Mouse (Mus musculus) c-Kit-positive CD71-negative TER-119-negative erythroid progenitor cells, embryonic 14.5 days (primary cell): Measurements from ENCODE around the gene Rtp4.

ENCODE experiments used
- DNase-seq: peaks from one replicate; pipeline ENCODE4 v3.0.0-alpha.2; 2013; ENCODE audit warnings: low read depth

The Rtp4 gene

GRCm38 (mm10) chr16:23591119-23592105 is 71.3 kb downstream of the Rtp4 start:
- no peak for DNase-seq

- DNase-seq, result no peak
These were observed 72.4 kb downstream of the Rtp4 start for GRCm38 (mm10) chr16:23592501-23592900.

GRCm38 (mm10) chr16:23596696-23597095 is 76.6 kb downstream of the Rtp4 start:
- DNase-seq, result no peak

GRCm38 (mm10) chr16:23597968-23598367 is 77.9 kb downstream of the Rtp4 start:
- no peak for DNase-seq

- no peak for DNase-seq
These were observed 86.1 kb downstream of the Rtp4 start for GRCm38 (mm10) chr16:23606220-23606619.

- DNase-seq, result no peak
These were observed 86.6 kb downstream of the Rtp4 start for GRCm38 (mm10) chr16:23606651-23607050.

- no peak for DNase-seq
These were observed 87.9 kb downstream of the Rtp4 start for GRCm38 (mm10) chr16:23607911-23608410.

- peak; percentile 9 for DNase-seq
These were observed 89.7 kb downstream of the Rtp4 start for GRCm38 (mm10) chr16:23609748-23610185.

- no peak for DNase-seq
These were observed 104.1 kb downstream of the Rtp4 start for GRCm38 (mm10) chr16:23624205-23624604.

- no peak for DNase-seq
These were observed 111.4 kb downstream of the Rtp4 start for GRCm38 (mm10) chr16:23631531-23631930.

GRCm38 (mm10) chr16:23632681-23633080 is 112.6 kb downstream of the Rtp4 start:
- DNase-seq, result no peak

- DNase-seq, result no peak
These were observed 132.9 kb downstream of the Rtp4 start for GRCm38 (mm10) chr16:23653028-23653427.

- DNase-seq, result no peak
These were observed 133.4 kb downstream of the Rtp4 start for GRCm38 (mm10) chr16:23653479-23653878.

- no peak for DNase-seq
These were observed 139.8 kb downstream of the Rtp4 start for GRCm38 (mm10) chr16:23659597-23660531.
